Mouse (Mus musculus): ENCODE data around the gene Kcmf1. TPM values are rescaled to one million over a fixed set of nuclear protein-coding genes. Genes with fewer than 3 reads are reported as not detected.
"Not testable (repeated sequence)": the region's sequence is repeated elsewhere in the genome, so short reads cannot be mapped to it uniquely, and the experiment has no call there.

Gene Kcmf1
- total RNA-seq, 2 experiments from 2014 or later: 74.5 to 74.7 TPM

DNA sequence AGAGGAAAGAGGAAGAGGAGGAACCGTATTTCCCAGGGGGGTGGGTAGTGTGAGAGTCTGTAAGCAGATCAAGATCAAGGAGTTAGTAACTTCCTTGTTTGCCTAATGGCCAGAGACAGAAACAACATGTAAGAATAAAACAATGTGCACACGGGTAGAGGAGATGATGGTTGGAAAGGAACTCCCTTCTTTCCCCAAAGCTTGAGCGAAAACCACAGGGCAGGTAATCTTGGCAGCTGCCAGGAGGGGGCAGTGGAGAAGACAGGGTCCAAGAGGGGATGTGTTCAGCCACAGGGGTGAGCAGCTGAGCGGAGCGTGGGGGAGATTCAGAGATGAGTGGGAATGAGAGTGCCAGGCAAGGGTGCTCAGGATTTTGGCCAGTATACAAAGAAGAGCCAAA, 48.1 kb downstream of the Kcmf1 start:
- DNase-seq (ENCODE audit: low spot score in 2 of 2): no peak

DNA sequence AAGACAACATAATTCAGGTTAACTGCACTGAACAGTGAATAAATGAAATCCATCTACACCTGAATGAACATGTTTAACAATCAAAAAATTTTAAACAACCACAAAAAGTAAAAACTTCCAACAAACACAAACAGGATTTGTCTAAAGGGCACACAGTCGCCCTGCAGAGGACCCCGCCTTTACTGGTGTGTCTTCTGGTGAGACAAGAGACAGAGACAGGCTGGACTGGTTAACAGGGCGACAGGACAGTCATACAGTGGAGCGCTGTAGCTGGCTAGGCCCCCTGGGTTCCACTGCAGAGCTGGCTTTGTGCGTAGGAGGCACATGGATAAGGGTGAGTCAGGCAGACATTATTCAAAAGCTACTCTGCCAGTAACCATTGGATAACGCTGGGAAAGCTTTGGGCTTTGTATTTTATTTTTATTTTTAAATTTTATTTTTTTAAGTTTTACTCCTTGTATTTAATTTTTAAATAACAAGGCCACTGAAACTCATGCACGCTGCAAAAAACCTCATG, 57.7 kb downstream of the Kcmf1 start:
- DNase-seq (ENCODE audit: low spot score in 2 of 2): no peak

DNA sequence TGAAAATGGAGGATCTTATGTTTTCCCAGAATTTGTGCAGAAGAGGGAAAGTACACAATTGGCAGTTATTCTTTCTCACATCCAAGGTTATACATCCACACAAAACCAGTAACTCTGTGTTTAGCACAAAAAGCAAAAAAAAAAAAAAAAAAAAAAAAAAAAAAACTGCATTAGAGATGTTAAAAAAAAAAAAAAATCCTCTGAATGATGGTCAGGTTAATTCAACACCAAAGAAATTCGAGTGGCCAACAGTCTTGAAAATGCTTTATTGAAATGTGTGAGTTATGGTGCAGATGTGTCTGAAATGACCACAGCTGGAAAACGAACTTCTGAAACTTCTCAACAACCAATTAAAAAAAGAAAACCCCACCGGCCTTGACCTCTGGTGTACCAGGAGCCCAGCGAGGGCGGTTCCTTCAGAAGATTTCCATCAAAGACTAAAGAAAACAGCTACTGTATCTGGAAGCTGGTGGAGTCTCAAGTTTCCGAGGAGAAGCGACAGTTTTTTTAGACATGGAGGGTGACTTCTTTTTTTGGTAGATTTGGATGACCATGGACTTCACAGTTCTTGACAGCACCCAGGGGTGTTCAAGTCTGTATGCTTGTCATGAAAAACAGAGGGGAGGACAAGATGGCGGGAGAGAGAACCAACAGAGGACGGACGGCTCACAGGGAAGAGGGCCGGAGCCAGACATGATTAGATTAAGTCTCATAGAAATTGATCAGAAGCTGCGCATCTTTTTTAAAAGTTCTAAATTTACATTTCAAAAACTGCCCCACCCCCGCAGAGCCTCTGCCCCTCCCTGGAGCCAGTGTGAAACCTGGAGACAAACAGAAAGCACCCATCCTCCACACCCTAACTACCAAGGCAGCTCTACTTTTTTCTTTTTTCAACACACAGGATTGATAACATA, 58.7 kb downstream of the Kcmf1 start:
- no peak for DNase-seq (ENCODE audit: low spot score in 2 of 2)

DNA sequence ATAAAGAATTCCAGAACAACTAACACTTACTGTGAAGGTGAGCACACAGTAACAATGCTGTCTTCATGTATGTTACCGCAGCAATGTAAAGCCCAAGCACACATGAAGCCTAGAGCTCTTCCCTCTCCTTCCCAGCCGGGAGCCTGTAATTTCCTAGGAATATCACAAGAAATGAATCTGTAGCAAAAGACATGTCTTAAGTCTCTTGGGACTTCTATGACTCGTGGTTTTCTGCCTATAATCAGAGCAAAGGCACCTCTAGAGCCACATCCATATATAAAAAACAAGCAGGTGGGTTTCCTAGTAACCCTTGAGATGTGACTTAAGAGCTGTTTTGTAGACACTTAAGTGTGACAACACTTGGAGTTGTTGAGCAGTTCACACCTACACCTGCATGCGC, 62.0 kb downstream of the Kcmf1 start:
- no peak for DNase-seq (ENCODE audit: low spot score in 2 of 2)

DNA sequence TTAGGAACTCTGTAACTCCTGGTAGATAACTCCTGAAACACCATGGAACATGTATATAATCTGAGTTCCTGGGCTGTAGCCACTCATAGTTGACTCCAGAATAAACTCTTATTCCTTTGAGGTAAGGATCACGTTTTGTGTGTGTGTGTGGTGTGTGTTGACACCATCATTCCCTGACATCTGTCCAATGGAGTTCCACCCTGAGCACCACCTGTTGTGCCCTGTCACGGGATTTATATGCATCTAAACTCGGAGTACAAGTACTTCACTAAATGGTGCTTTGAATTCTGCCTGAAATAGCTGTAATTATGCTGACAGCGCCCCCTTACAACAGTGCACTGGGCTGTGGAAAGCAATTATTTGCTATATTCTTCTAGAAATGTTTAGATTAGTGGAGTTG, 65.3 kb downstream of the Kcmf1 start:
- no peak for DNase-seq (ENCODE audit: low spot score in 2 of 2)

DNA sequence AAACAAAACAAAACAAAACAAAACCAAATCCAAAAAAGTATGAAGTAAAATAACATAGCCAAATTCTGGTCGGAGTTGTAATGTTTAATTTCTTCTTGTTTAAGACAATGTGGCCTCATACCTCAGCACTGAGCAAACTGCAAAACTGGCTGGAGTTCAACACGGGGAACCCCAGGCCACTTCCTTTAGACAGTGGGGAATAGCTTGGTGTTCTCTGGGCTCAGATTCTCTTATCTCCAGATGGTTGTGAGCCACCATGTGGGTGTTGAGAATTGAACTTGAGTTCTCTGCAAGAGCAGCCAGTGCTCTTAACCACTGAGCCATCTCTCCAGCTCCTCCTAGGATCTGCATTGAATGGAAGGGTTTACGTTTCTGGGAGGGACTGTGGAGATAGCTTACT, 67.9 kb downstream of the Kcmf1 start:
- DNase-seq (ENCODE audit: low spot score in 2 of 2): no peak

DNA sequence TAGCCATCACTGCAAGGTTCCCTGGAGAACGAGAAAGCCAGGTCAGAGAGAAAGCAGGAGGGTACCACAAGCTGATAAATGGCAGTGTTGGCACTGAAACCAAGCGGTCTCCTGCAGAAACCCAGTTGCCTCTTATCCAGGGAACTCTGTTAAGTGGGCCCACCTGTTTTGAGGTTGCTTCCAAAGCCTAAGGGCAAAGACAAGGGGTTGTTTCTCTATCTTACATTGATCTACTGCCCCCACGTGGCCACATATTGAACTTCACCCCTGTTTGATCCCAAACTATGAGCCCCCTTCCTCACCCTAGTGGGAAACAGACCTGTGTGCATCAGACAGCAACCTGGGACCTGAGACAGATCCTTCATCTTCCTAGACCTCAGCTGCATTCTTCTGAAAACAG, 68.5 kb downstream of the Kcmf1 start:
- DNase-seq (ENCODE audit: low spot score in 2 of 2): peak in 1 of 2 experiments; percentile 66

DNA sequence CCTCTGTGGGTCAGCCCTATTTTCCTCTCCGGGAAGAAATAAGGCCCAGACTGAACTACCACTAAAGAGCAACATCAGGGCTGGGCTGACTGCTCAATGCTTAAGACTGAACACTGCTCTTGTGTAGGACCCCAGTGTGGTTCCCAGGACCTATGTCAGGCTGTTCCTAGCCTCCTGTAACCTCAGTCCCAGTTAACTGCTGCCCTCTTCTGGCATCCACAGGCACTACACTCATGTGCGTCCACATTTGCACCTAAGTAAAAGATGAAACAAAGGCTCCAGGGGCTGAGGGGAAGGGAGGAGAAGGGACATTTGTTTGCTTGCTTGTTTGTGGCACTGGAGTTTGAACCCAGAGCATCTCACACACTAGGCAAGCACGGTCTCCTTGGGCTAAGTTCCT, 70.9 kb downstream of the Kcmf1 start:
- DNase-seq (ENCODE audit: low spot score in 2 of 2): no peak

DNA sequence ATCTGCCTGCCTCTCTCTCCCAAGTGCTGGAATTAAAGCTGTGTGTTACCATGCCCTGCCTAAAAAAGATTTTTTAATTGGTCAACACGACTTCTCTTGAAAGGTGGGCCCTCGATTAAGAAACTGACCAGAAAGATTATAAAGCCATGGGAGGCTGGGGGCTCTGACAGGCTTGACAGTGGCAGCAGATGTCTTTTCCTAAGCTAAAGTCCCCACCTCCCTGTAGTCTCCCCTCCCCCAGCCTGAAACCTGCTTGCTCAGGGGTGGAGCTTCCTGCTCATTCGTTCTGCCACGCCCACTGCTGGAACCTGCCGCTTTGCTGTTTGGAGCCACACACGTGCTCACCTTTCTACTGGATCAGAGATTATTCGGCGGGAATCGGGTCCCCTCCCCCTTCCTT, 71.7 kb downstream of the Kcmf1 start:
- not testable (repeated sequence) for DNase-seq (ENCODE audit: low spot score in 2 of 2)

DNA sequence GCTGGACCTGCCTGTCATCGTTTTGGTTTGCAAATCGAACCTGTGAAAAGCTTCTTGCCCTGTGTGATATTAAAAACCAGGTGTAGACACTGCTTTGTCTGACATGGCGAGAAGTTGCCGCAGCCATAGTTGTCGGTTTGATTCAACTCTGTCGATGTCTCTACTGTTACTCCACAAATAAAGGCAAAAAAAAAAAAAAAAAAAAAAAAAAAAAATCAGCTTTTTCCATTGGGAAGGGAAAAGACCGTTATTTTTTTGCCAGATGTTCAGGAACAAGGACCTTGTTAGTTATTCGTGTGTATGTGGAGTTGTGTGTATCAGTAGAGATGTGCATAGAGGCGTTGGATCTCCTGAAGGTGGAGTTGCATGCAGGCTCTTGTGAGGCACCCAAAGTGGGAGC, 74.0 kb downstream of the Kcmf1 start:
- no peak for DNase-seq (ENCODE audit: low spot score in 2 of 2)

DNA sequence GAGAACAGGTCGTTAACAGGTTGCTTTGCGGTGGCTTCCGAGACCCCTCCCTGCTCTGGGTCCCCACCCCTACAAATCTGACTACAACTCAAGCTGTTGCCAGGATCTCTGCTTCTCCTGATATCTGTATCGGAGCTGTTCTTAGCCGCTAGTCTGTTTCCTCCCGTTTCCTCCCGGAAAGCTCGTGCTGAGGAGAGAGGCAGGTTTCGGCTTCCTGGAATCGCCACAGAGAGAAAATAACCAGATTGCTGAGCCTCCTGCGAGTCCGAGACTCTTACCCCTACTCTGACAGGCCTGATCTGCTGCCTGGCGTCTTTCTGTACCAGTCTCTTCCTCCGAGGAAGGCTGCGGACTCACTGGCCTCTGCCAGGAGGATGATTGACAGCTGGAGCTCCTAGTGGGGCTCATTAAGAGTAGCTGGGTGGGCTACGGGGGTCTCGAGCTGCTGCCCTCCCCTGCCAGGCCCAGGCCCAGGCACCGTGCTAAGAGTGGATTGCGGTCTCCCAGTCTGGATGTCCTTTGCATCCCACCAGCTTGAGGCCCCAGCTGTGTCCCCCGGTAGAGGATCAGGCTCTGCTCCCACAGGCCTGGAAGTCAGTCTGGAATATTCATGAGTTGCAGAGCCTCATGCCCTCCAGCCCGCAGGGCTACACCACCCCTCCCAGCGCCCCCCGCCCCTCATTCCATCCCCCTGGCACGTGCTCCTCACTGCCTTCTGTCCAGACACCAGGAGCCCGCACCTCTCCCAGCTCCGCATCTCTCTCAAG, 74.6 kb downstream of the Kcmf1 start:
- DNase-seq (ENCODE audit: low spot score in 2 of 2): no peak

DNA sequence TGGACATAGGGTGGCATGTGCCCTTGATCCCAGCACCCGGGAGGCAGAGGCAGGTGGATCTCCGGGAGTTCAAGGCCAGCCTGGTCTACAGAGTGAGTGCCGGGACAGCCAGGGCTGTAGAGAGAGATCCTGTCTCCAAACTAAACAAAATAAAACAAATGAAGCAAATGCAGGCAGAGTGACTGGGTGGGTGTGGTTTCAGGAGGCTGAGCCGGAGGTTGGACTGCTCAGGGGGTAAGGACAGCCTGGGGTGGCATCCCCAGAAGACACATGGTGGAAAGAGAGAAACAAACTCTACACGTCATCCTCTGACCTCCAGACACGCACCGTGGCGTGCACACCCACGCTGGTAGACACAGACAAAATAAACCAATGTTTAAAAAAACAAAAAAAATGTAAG, 86.3 kb downstream of the Kcmf1 start:
- no peak for DNase-seq (ENCODE audit: low spot score in 2 of 2)

DNA sequence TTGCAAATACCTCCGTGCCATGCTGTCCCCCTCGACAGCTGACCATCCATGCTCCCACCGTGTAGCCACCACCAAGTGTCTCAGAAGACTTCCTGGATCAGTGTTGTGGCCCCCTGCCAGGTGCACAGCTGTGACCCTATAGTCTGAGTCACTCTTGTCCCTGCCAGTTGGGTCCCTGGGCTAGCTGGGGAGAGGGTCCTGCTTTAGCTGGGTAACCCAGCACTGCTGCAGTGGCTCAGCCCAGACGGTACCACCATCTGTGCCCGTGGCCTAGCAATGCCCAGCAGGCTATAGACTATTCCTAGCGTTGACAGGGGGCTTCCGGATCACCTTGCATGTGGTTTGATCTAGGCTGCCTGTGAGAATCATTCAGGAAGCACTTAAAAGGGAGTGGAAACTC, 89.5 kb downstream of the Kcmf1 start:
- DNase-seq (ENCODE audit: low spot score in 2 of 2): no peak

DNA sequence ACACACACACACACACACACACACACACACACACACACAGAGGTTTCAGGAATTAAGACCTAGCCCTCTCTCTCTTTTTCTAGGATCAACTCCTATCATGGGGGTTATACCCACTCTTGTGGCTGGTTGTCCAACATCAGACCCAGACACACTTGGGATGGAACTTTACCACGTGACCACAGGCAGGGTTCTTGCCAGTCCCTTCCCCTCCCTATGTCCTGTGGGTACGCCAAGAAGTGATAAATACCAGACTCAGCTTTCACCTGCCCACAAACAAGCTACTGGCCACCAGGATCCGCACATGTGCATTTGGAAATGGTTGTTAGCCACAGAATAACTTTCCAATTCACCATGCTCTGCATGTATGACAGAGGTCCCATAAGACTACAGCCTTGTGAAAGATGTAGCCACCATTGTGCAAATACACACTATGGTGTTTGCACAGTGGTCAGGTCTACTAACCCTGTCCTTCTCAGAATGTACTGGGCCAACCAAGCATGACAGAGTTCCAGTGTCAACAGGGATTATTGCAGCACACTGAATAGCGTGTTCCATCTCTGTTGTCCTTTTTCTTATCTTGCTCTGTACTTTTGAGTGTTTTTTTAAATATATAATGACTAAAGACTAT, 90.1 kb downstream of the Kcmf1 start:
- DNase-seq (ENCODE audit: low spot score in 2 of 2): no peak

DNA sequence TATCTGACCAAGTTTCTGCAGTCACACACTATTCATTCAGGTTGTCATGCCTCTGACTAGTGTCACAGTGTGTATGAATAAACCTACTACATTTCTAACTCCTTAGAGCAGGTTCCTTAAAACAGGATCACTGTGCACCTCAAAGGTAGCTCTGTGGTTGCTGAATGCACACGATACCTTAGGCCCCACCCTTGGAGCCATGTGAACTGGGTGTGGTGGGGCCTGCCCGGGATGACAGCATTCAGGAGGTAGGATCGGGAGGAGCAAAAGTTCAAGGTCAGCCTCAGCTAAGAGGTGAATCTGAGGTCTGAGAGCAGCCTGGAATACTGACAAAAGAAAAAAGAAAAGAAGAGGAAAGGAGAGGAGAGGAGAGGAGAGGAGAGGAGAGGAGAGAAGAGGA, 91.4 kb downstream of the Kcmf1 start:
- no peak for DNase-seq (ENCODE audit: low spot score in 2 of 2)

DNA sequence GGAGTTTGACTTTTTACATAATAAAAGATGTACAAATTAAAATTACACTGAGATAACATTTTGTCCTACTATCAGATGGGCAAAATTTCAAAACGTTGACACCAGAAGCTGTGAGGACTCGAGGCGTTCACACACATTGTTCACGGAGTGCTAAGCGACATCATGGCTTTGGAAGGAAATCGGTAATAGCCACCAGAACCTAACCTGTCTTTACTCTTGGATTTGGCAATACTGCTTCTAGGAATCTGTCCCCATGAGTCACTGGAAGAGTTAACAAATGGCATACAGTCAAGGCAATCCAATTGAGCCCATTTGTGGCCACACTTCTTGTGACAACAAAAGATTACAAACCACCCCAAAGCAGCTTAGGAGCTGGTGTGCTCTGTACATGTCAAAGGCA, 96.1 kb downstream of the Kcmf1 start:
- DNase-seq (ENCODE audit: low spot score in 2 of 2): no peak

DNA sequence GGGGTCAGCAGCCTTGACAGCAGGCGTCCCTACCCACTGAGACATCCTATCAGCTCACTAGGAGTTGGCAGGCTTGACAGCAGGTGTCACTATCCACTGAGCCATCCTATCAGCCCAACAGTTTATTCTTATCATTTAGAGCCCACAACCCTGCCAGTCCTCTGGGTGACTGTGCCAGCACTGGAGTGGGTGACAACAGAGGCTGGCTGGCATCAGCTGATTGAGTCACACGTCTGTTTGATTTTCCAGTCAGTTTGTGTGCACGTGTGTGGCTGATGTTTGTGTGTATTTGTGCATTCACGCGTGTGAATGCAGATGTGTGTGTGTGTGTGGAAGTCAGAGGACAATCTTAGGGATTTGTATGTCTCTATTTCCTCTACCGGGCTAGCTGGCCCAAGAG, 97.7 kb downstream of the Kcmf1 start:
- DNase-seq (ENCODE audit: low spot score in 2 of 2): no peak

DNA sequence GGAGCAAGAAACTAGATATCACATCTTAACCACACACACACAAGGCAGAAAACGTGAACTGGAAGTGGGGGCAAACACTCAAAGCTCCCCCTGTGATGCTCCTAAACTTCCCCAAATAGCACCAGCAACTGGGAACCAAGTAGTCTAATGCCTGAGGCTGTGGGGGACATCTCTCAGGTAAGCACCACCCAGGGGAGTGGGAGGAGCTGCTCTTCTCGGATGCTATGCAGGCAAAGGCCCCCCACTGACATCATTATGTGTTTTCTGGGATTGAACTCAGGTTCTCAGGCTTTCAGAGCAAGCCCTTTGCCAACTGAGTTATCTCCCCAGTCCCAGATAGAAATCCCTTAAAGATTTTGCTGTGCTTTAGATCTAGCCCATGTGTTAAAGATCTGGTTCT, 99.1 kb downstream of the Kcmf1 start:
- no peak for DNase-seq (ENCODE audit: low spot score in 2 of 2)

DNA sequence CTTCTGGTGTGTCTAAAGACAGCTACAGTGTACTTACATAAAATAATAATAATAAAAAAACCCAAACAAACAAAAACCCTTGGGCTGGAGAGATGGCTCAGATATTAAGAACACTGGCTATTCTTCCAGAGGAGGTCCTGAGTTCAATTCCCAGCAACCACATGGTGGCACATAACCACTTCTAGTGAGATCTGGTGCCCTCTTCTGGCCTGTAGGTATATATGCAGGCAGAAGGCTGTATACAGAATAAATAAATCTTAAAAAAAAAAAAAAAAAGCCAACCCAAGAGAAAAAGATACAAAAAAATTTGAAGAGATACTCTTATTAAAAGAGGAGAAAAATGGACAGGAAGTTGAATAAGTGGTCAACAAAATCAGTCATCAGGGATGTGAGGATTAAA, 102.0 kb downstream of the Kcmf1 start:
- DNase-seq (ENCODE audit: low spot score in 2 of 2): no peak

DNA sequence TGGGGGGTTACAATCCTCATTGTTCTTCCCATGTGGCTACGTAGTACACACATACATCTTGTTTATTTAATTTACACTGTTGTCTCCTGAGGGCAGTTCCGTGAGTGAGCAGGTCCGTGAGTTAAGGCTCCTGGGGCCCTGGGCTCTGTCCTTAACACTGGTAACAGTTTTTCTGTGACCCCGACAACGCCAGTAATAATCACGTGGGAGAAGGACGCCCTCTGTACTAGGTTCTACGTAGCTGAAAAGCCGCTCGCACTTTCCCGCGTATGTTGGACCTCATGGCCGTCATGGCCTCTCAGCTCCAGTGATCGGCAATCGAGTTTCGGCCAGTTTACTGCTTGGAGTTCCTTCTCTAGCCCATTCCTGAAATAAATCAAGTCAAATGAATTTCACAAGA, 104.3 kb downstream of the Kcmf1 start:
- DNase-seq (ENCODE audit: low spot score in 2 of 2): no peak

DNA sequence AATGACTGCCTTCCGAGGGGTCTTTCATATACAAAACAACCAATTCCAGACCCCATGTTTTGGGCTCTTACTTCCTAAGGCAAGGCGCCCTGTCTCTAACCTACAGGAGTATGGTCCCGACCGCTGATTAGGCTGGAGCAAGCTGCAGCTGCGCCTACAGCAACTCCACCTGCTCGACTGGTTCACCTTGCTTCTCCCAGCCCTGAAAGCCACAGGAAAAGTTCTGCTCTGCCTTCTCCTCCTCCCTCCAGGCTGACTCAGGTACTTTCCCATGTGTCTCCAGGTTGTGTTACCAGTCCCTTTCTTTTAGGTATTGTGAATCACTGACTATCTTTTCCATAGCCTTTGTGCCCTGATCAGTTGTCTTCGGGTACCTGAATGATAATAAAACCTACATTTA, 104.9 kb downstream of the Kcmf1 start:
- DNase-seq (ENCODE audit: low spot score in 2 of 2): no peak

DNA sequence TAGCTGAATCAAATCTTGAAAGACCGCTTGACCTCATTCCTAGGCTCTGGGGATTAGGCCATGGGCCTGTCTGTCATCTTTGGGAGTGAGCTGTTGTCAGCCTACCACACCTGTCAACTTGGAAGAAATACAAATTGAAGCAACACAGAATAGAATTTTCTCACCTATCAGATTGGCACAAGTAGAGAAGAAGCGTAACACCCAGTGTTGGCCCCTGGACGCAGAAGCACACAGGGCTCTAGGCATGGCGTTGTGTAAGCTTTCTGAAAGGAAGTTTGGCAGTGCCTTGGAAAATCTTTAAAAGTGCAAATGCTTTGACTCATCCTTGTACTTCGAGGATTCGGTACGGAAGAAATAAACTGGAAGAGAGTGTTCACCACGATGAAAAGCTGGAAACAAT, 107.1 kb downstream of the Kcmf1 start:
- no peak for DNase-seq (ENCODE audit: low spot score in 2 of 2)

Measured in left cerebral cortex, adult 18-20 months (tissue).